Mouse (Mus musculus) lung, adult 2 months (tissue): ENCODE results near the gene Tbcc.

Experiments used
- CTCF ChIP-seq: fragments of 200-500 bp; IDR thresholded peaks from 2 replicates; pipeline ENCODE4 v1.5.1; 2011; ENCODE audit warnings: mild to moderate bottlenecking, low read length, control low read depth; ENCODE audit not compliant: insufficient read depth
- POLR2A ChIP-seq: fragments of 200-500 bp; IDR thresholded peaks from 2 replicates; pipeline ENCODE4 v1.6.1; 2011; ENCODE audit warnings: low read depth, mild to moderate bottlenecking, control low read depth, low read length, borderline replicate concordance; ENCODE audit errors: extremely low read depth

DNA sequence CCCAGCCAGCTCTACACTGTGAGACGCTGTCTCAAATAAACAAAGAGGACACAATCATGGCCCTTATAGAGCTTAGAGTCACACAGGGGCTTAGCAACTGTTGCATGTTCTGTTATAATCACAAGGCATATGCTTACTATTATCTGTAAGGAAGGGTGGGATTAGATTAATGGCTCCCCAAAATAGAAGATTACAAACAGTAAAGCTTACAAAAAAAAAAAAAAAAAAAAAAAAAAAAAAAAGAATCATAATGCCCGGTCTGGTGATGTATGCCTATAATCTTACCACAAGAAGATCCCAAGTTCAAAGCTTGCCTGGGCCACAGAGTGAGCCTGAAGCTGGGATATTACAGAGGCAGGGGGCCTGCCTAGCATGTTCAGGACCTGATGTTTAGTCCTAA is 10.2 kb upstream of the Tbcc start:
- no peak for TF ChIP-seq CTCF
- no peak for TF ChIP-seq POLR2A
